Mouse (Mus musculus) erythroblast, embryonic 14.5 days (primary cell): Measurements from ENCODE around the gene Txn2. TPM values are rescaled to one million over a fixed set of nuclear protein-coding genes. Genes with fewer than 3 reads are reported as not detected.
A peak's percentile ranks its signal among the peaks of the same experiment; 100 is the strongest.

Source experiments
- H3K27me3 ChIP-seq: 2 replicates; pipeline ENCODE4 v1.6.1; 2012; ENCODE audit warnings: inconsistent platforms; ENCODE audit not compliant: control insufficient read depth
- H3K36me3 ChIP-seq: 2 replicates; pipeline ENCODE4 v1.6.1; 2012; ENCODE audit warnings: mild to moderate bottlenecking, inconsistent platforms; ENCODE audit not compliant: control insufficient read depth
- H3K4me1 ChIP-seq: 2 replicates; pipeline ENCODE4 v1.6.1; 2012; ENCODE audit warnings: inconsistent platforms; ENCODE audit not compliant: control insufficient read depth
- H3K4me3 ChIP-seq: replicated peaks from 2 replicates; pipeline ENCODE3; 2012; ENCODE audit warnings: moderate library complexity, mild to moderate bottlenecking, inconsistent platforms
- H3K9me3 ChIP-seq: 2 replicates; pipeline ENCODE4 v1.6.1; 2012; ENCODE audit warnings: low read length, inconsistent platforms, mixed read lengths; ENCODE audit not compliant: control insufficient read depth
- GATA1 ChIP-seq: IDR thresholded peaks from 2 replicates; pipeline ENCODE4 v1.6.1; 2012; ENCODE audit warnings: low read length, inconsistent platforms, mixed read lengths
- TAL1 ChIP-seq: IDR thresholded peaks from 3 replicates; pipeline ENCODE4 v1.6.1; 2012; ENCODE audit warnings: low read length, inconsistent platforms, mixed read lengths
- polyA plus RNA-seq: library from polyadenylated mRNA; stranded (reverse); fragments of >175 nt; gene quantifications from 2 replicates; pipeline ENCODE4 v1.2.3, GENCODE M21; 2012

The Txn2 gene
- 41.7 and 44.1 TPM in 2 replicates for polyA plus RNA-seq

DNA sequence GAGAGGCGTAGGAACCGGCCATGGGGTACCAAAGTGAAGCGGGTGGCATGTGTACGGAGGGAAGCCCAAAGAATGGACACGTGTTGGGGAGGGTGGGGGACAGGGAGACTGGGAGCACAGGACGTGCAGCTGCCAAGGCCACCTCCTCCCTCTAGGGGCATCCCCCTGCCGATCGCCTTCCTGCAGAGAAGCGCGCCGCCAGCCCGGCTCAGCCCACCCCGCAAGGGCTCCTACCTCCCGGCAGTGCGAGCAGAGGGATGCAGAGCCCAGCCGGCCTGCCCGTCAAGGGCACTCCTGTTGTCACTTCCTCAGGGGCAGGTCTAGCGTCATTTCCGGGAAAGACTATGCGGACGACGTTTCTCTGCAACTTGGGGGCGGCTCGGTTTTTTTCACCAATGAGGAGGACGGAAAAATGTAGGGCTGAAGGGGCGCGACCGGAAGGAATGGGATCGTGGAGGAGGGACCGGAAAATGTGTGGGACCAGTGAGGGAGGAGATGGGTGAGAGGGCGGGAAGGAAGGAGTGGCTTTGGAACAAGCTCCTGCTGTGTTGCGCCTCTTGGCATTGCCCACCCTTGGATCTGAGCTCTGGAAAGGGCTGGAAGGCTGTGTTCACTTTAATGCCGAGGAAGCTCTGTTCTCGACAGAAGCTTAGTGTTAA lies at the start of gene Txn2:
Txn2 (minus strand) TSS at position 334 of the 659 bp plus-strand sequence.
- H3K9me3 ChIP-seq, result no peaks in the 10 kb centered on the region
- peak within 1 kb of the TSS; percentile 78 for H3K4me3 ChIP-seq
- no peak for TF ChIP-seq GATA1
- TF ChIP-seq TAL1, result no peak
- H3K4me1 ChIP-seq, result peaks cover 72% of the 10 kb centered on the region
- no peaks in the 10 kb centered on the region for H3K27me3 ChIP-seq
- H3K36me3 ChIP-seq, result peaks cover 39% of the 10 kb centered on the region

DNA sequence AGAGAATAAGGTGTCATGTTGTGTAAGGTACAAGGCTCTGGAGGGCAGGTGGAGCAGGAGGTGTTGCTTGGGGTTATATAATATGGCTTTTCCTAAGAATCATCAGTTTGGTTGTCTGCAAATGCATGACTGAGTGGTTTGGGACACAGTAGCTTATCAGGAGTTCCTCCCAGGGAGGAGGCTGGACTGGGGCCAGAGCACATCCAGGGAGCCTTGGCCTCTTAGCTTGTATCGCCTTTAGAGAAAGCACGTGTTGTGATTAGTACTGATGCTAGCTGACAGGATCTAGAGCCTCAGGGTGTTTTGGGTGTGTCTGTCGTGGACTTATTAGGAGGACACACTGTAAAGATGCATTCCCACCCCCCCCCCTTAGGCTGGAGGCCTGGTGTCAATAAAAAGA lies 48.9 kb upstream of the Txn2 start:
- Histone ChIP-seq H3K27me3 (peaks cover 22% of the 10 kb centered on the region), H3K9me3 (peaks cover 13% of the 10 kb centered on the region), H3K36me3 (peaks cover 23% of the 10 kb centered on the region), H3K4me1 (peaks cover 68% of the 10 kb centered on the region), H3K4me3 (peak overlapping the region; percentile 41)
- TF ChIP-seq GATA1 (no peak), TAL1 (no peak)

DNA sequence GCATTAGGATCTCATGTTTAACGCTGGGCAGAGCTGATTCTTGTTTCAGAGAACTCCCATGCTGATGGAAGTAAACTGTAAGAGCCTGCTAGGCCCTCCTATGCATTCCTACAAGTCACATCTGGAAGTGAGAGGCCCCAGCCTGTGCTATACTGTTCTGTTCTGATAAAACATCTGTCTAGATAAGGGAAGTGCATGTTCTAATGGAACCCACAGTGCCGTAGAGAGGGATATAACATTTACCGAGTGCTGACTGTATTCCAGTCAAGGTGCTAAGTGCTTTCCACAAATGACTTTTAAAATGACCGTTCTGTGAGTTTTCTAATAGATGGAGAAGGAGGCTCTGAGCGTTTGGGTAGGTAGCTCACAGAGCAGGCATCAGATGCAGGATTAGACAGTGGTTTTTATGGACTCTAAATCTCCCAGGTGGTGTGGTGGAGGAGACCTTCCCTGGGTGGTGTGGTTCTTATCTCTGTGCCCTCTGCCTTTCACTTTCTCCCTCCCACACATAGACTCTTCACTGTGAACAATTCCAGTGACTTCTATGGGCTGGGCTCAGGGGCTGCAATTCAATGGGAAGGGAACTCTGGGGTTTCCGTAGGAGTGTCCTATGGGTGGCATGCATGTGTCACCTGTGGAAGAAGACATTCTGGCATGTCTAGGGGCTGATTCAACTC lies 45.5 kb upstream of the Txn2 start:
- Histone ChIP-seq H3K4me3 (peak overlapping the region; percentile 48), H3K4me1 (peaks cover 82% of the 10 kb centered on the region), H3K9me3 (peaks cover 13% of the 10 kb centered on the region), H3K36me3 (peaks cover 31% of the 10 kb centered on the region), H3K27me3 (peaks cover under 1% of the 10 kb centered on the region)
- peak; percentile 66 for TF ChIP-seq GATA1
- TF ChIP-seq TAL1, result peak; percentile 48

DNA sequence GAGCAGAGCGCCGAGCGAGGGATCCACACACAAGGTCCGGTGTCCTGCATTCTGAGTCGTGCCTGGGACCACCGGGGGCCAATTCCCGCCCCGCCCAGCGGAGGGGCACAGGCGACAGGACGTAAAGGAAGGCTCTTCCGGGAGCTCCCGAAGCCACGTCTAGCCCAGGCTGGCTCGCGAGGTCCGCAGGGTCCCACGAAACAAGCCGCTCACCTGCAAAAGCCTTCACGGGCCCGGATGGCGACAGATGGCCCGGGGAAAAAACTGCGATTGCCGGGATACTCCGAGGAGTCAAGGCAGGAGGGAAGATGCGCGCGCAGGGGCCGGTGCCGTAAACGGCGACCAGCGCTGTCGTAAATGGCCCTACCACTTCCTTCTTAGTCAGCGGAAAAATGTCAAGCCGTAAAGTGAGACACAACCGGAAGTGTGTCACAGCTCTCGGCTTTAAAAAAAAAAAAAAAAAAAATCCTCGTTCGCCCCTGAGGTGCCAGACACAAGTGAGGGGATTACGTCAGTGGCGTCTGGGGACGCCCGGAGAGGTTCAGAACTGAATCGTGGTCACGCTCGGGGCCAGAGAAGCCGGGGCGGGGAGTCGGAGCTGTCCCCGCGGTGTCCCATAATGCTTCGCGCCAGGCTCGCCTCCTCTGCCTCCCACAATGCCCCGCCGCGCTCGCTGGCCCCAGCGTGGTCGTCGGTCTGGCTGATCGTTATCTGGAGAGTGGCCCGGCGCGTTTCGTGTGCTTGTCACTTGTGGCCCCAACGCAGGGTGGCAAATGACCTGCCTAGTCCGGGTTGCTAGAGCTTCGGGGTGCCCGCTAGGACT lies 41.9 kb upstream of the Txn2 start, which contains the start of gene Eif3d:
Eif3d (minus strand) TSS at position 344 of the 823 bp plus-strand sequence.
- TF ChIP-seq GATA1 (peak; percentile 72), TAL1 (no peak)
- peaks cover under 1% of the 10 kb centered on the region for H3K9me3 ChIP-seq
- peaks cover 89% of the 10 kb centered on the region for H3K4me1 ChIP-seq
- H3K4me3 ChIP-seq, result peak within 1 kb of the TSS; percentile 74
- H3K36me3 ChIP-seq, result peaks cover 51% of the 10 kb centered on the region
- H3K27me3 ChIP-seq, result no peaks in the 10 kb centered on the region

DNA sequence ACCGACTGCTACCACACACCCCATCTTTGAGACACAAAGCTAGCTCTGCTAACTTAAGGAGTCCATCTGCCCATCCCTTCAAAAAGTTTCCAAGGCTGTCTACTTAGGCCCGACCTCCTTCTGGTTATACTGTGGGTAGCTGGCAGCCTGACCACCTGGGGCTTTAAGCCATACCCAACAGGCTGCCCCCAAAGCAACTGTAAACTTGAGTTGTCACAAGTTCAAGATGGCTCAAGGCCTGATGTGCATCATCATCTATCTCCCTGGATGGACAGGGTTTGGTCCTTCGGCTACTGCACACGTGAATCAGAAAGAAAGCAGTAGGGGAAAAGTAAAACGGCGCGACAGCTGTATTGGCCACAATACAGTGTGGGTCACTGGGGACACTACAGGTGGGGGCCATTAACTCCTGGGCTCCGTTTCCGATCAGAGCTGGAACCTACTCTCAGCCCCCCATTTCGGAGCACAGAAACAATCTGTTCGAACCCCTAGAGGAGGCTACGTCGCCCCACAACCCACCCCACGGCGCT lies 41.2 kb upstream of the Txn2 start:
- Histone ChIP-seq H3K36me3 (peaks cover 56% of the 10 kb centered on the region), H3K4me1 (peaks cover 90% of the 10 kb centered on the region), H3K27me3 (no peaks in the 10 kb centered on the region), H3K9me3 (no peaks in the 10 kb centered on the region), H3K4me3 (peak overlapping the region; percentile 74)
- TF ChIP-seq GATA1 (no peak), TAL1 (no peak)

DNA sequence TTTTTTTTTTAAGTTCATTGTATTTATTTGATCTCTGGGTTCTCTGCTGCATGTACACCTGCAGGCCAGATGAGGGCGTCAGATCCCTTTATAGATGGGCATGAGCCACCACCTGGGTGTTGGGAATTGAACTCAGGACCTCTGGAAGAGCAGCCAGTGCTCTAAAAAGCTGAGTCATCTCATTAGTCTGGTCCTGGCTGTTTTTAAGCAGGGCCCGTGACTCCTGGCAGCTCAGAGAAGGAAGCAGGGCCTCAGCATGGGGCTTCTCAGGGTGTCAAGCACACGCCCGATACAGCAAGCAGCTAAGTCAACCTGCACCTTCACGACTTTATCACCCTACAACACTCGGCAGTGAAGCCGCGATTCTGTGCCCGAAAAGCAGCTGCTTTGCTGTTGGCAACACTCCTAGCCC lies 36.3 kb upstream of the Txn2 start:
- TF ChIP-seq GATA1 (no peak), TAL1 (peak; percentile 56; the same call in 2 of the 3 replicates)
- Histone ChIP-seq H3K36me3 (peaks cover 96% of the 10 kb centered on the region), H3K4me3 (peak overlapping the region; percentile 8), H3K27me3 (no peaks in the 10 kb centered on the region), H3K4me1 (peaks cover 75% of the 10 kb centered on the region), H3K9me3 (no peaks in the 10 kb centered on the region)

DNA sequence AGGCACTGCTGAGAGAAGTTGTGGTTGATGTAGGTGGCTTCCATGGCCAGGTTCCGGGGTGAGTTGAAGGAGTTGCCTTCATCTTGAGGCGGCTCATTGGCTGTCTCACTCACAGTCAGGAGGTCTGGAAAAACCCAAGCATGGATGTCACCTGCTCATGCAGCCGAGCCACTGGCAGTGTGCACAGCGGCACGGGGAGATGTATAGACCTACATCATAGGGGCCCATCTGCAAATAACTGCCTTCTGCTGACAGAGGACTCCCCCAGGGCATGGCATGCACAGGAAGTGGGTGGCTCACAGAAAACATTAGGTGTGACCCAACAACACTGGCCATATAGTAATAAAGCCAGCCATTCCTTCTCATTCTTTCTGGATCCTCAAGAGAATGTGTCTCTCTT lies 33.6 kb upstream of the Txn2 start:
- TF ChIP-seq GATA1 (no peak), TAL1 (no peak)
- 0 out of 2 replicates have a peak, but pooled peaks cover 2% of the 10 kb centered on the region for H3K27me3 ChIP-seq
- H3K4me3 ChIP-seq, result no peak overlapping the region
- peaks cover 65% of the 10 kb centered on the region for H3K4me1 ChIP-seq
- H3K9me3 ChIP-seq, result no peaks in the 10 kb centered on the region
- H3K36me3 ChIP-seq, result peaks cover 98% of the 10 kb centered on the region

DNA sequence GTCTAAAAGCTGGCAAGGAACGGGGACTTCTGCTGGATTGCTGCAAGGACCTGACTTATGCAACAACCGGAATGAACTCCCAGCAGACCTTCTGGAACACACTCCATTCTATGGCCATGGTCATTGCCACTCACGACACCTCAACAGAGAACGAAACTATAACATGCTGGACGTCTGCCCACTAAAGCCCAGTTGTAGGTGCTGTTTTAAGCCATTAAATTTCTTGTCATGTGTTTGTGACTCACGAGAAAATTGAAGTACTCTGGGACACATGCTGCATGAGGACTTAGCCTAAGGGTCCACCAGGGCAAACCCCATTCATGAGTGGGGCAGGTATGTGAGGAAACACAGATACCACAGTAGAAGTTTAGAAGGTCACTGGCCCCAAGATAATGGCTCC lies 31.9 kb upstream of the Txn2 start:
- peaks cover 81% of the 10 kb centered on the region for H3K36me3 ChIP-seq
- TF ChIP-seq GATA1, result no peak
- TF ChIP-seq TAL1, result no peak
- no peak overlapping the region for H3K4me3 ChIP-seq
- peaks cover 19% of the 10 kb centered on the region for H3K27me3 ChIP-seq
- peaks cover 5% of the 10 kb centered on the region; the same call in 1 of the 2 replicates for H3K9me3 ChIP-seq
- H3K4me1 ChIP-seq, result peaks cover 65% of the 10 kb centered on the region

DNA sequence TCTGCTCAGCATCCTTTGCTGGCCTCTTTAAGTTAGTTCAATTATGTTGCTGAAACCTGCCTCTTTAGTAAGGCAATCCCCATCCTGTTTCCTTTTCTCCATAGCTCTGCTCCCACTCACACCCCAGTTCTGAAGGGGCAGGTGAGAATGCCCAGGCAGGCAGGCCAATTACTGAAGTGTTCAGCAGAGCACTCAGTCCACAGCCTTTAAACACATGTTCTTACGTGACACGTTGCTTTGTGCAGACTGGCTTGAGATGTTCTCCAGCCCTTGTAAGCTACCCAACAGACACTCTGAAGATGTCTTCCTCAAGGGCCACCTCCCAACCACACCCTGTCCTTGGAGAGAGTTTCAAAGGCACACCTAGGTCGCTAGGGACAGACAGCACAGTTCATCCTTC lies 29.3 kb upstream of the Txn2 start:
- Histone ChIP-seq H3K36me3 (peaks cover 55% of the 10 kb centered on the region), H3K4me3 (no peak overlapping the region)
- TF ChIP-seq GATA1 (no peak), TAL1 (no peak)

More for the DNA sequence above, 29.3 kb upstream of the Txn2 start:
- peaks cover 46% of the 10 kb centered on the region for H3K4me1 ChIP-seq
- peaks cover 7% of the 10 kb centered on the region; the same call in 1 of the 2 replicates for H3K9me3 ChIP-seq
- H3K27me3 ChIP-seq, result peaks cover 43% of the 10 kb centered on the region
